Mouse (Mus musculus) C2C12 (cell line): Measurements from ENCODE around the gene Hes2.

Experiments used
- CTCF ChIP-seq: IDR thresholded peaks from one replicate; pipeline ENCODE4 v1.5.1; 2011; ENCODE audit not compliant: control insufficient read depth, insufficient read depth, insufficient read length
- MAX ChIP-seq: IDR thresholded peaks from one replicate; pipeline ENCODE4 v1.6.1; 2011; ENCODE audit warnings: mild to moderate bottlenecking, control low read depth

GRCm38 (mm10) chr4:152196276-152196675, 37.6 kb downstream of the Hes2 start:
- TF ChIP-seq MAX = no peak
- no peak for TF ChIP-seq CTCF
